Mouse (Mus musculus): ENCODE measurements around the gene Grk2. TPM values are rescaled to one million over a fixed set of nuclear protein-coding genes. Genes with fewer than 3 reads are reported as not detected.
A peak's percentile ranks its signal among the peaks of the same experiment; 100 is the strongest.

Grk2 gene
- total and polyA plus RNA-seq, 3 experiments, result 118 to 203 (median 193) TPM

GRCm38 (mm10) chr19:4297851-4298250 is 8.2 kb downstream of the Grk2 start:
- peak overlapping the region in 1 of 3 experiments; percentile 5 for H3K4me3 ChIP-seq (replicated peaks in 1 of 3; ENCODE audit: low read depth in 2 of 3, low read length in 2 of 3, poor library complexity in 1 of 3)
- H3K9ac ChIP-seq (ENCODE audit: insufficient read depth, low read depth), result peak overlapping the region; percentile 18
- dilution Hi-C loops (cut with MboI; ENCODE audit: extremely low pct_ligation_motif_present, extremely low pct_unique_long_range_greater_than_20kb, low sequenced_read_pairs) (no loop called here), in situ Hi-C loops (cut with MboI; ENCODE audit: low pct_ligation_motif_present, low pct_unique_long_range_greater_than_20kb, low sequenced_read_pairs) (no loop called here)
- H3K9me3 ChIP-seq (replicated peaks; ENCODE audit: low read length), result no peaks in the 10 kb centered on the region
- H3K36me3 ChIP-seq (replicated peaks in 1 of 2; ENCODE audit: control insufficient read depth in 1 of 2, insufficient read depth in 1 of 2, low read length in 1 of 2), result peaks cover 37 to 68% of the 10 kb centered on the region in 2 experiments
- TF ChIP-seq SMC3 (IDR thresholded peaks at IDR 0.05; ENCODE audit: low read depth, low read length) (peak; percentile 24; the same call in 1 of the 2 replicates), NELFE (IDR thresholded peaks at IDR 0.05; ENCODE audit: low read depth, low read length) (no peak), RAD21 (IDR thresholded peaks at IDR 0.05; ENCODE audit: low read depth, low read length) (peak; percentile 13), CTCF (conservative IDR thresholded peaks at IDR 0.05 in 1 of 2, IDR thresholded peaks at IDR 0.05 in 1 of 2; ENCODE audit: low read depth in 2 of 2, low read length in 2 of 2) (peak in 1 of 2 experiments; percentile 50; a peak in 2 of 4 replicates)
- H3K27me3 ChIP-seq (replicated peaks), result no peaks in the 10 kb centered on the region
- H3K4me1 ChIP-seq (ENCODE audit: control insufficient read depth in 1 of 2, insufficient read depth in 2 of 2), result peaks cover 62 to 95% of the 10 kb centered on the region in 2 experiments
- peak overlapping the region; percentile 92; the same call in 1 of the 2 replicates for H3K4me2 ChIP-seq (ENCODE audit: insufficient read depth, low read depth, poor library complexity, severe bottlenecking)
- peaks cover 95% of the 10 kb centered on the region for H3K79me2 ChIP-seq (replicated peaks; ENCODE audit: control insufficient read depth, extremely low read depth, insufficient read depth, poor library complexity, severe bottlenecking)
- peak overlapping the region; percentile 72 for H3K27ac ChIP-seq (ENCODE audit: insufficient read depth, low read depth)
- DNase-seq (ENCODE audit: extremely low read depth), result no peak

GRCm38 (mm10) chr19:4296611-4297010 is 9.4 kb downstream of the Grk2 start:
- Histone ChIP-seq H3K4me3 (replicated peaks in 1 of 3; ENCODE audit: low read depth in 2 of 3, low read length in 2 of 3, poor library complexity in 1 of 3) (peak overlapping the region in 1 of 3 experiments; percentile 8), H3K36me3 (replicated peaks in 1 of 2; ENCODE audit: control insufficient read depth in 1 of 2, insufficient read depth in 1 of 2, low read length in 1 of 2) (peaks cover 47 to 74% of the 10 kb centered on the region in 2 experiments), H3K4me1 (ENCODE audit: control insufficient read depth in 1 of 2, insufficient read depth in 2 of 2) (peaks cover 67 to 97% of the 10 kb centered on the region in 2 experiments), H3K27me3 (replicated peaks) (no peaks in the 10 kb centered on the region), H3K27ac (ENCODE audit: insufficient read depth, low read depth) (peak overlapping the region; percentile 59), H3K9ac (ENCODE audit: insufficient read depth, low read depth) (no peak overlapping the region), H3K9me3 (replicated peaks; ENCODE audit: low read length) (peaks cover 3% of the 10 kb centered on the region), H3K4me2 (ENCODE audit: insufficient read depth, low read depth, poor library complexity, severe bottlenecking) (no peak overlapping the region), H3K79me2 (replicated peaks; ENCODE audit: control insufficient read depth, extremely low read depth, insufficient read depth, poor library complexity, severe bottlenecking) (peaks cover 91% of the 10 kb centered on the region)
- dilution Hi-C loops (cut with MboI; ENCODE audit: extremely low pct_ligation_motif_present, extremely low pct_unique_long_range_greater_than_20kb, low sequenced_read_pairs) (no loop called here), in situ Hi-C loops (cut with MboI; ENCODE audit: low pct_ligation_motif_present, low pct_unique_long_range_greater_than_20kb, low sequenced_read_pairs) (no loop called here)
- no peak for TF ChIP-seq UBTF (IDR thresholded peaks at IDR 0.05; ENCODE audit: low read depth, low read length)
- no peak for DNase-seq (ENCODE audit: extremely low read depth)

GRCm38 (mm10) chr19:4295391-4295790 is 10.6 kb downstream of the Grk2 start:
- H3K4me3 ChIP-seq (replicated peaks in 1 of 3; ENCODE audit: low read depth in 2 of 3, low read length in 2 of 3, poor library complexity in 1 of 3), result no peak overlapping the region
- no peak overlapping the region for H3K9ac ChIP-seq (ENCODE audit: insufficient read depth, low read depth)
- no peak overlapping the region for H3K4me2 ChIP-seq (ENCODE audit: insufficient read depth, low read depth, poor library complexity, severe bottlenecking)
- H3K36me3 ChIP-seq (replicated peaks in 1 of 2; ENCODE audit: control insufficient read depth in 1 of 2, insufficient read depth in 1 of 2, low read length in 1 of 2), result peaks cover 54 to 80% of the 10 kb centered on the region in 2 experiments
- H3K4me1 ChIP-seq (ENCODE audit: control insufficient read depth in 1 of 2, insufficient read depth in 2 of 2), result peaks cover 75 to 97% of the 10 kb centered on the region in 2 experiments
- no peaks in the 10 kb centered on the region for H3K27me3 ChIP-seq (replicated peaks)
- dilution Hi-C loops (cut with MboI; ENCODE audit: extremely low pct_ligation_motif_present, extremely low pct_unique_long_range_greater_than_20kb, low sequenced_read_pairs), result no loop called here
- peaks cover 85% of the 10 kb centered on the region for H3K79me2 ChIP-seq (replicated peaks; ENCODE audit: control insufficient read depth, extremely low read depth, insufficient read depth, poor library complexity, severe bottlenecking)
- H3K9me3 ChIP-seq (replicated peaks; ENCODE audit: low read length), result peaks cover 15% of the 10 kb centered on the region
- no peak for TF ChIP-seq MAFK (IDR thresholded peaks at IDR 0.05; ENCODE audit: insufficient replicate concordance, low read length)
- TF ChIP-seq E2F4 (IDR thresholded peaks at IDR 0.05; ENCODE audit: insufficient replicate concordance, low read depth, low read length), result no peak
- TF ChIP-seq POLR2AphosphoS2 (IDR thresholded peaks at IDR 0.05; ENCODE audit: low read depth, low read length), result no peak
- no peak for TF ChIP-seq ZNF384 (IDR thresholded peaks at IDR 0.05; ENCODE audit: low read depth, low read length)
- TF ChIP-seq EP300 (IDR thresholded peaks at IDR 0.05; ENCODE audit: low read length), result no peak
- TF ChIP-seq JUN (IDR thresholded peaks at IDR 0.05; ENCODE audit: insufficient read depth, low read depth, low read length), result no peak
- TF ChIP-seq CHD1 (IDR thresholded peaks at IDR 0.05; ENCODE audit: low read depth, low read length), result no peak
- TF ChIP-seq IRF4 (IDR thresholded peaks at IDR 0.05; ENCODE audit: low read depth, low read length), result no peak
- 0 out of 2 replicates have a peak, but pooled peaks have one; percentile 20 for TF ChIP-seq SIN3A (IDR thresholded peaks at IDR 0.05; ENCODE audit: low read length)
- no peak for TF ChIP-seq HCFC1 (IDR thresholded peaks at IDR 0.05; ENCODE audit: low read depth, low read length)
- no peak for TF ChIP-seq UBTF (IDR thresholded peaks at IDR 0.05; ENCODE audit: low read depth, low read length)
- TF ChIP-seq KAT2A (IDR thresholded peaks at IDR 0.05; ENCODE audit: insufficient replicate concordance, low read length), result no peak
- no peak for TF ChIP-seq ELF1 (IDR thresholded peaks at IDR 0.05; ENCODE audit: low read depth, low read length)
- peak; percentile 86 for TF ChIP-seq ETS1 (conservative IDR thresholded peaks at IDR 0.05; ENCODE audit: low read depth, low read length)
- TF ChIP-seq USF2 (conservative IDR thresholded peaks at IDR 0.05; ENCODE audit: low read depth, low read length), result no peak
- peak; percentile 43; the same call in 1 of the 2 replicates for TF ChIP-seq BHLHE40 (IDR thresholded peaks at IDR 0.05; ENCODE audit: low read depth, low read length)
- no peak for TF ChIP-seq NRF1 (IDR thresholded peaks at IDR 0.05; ENCODE audit: low read depth, low read length)
- in situ Hi-C loops (cut with MboI; ENCODE audit: low pct_ligation_motif_present, low pct_unique_long_range_greater_than_20kb, low sequenced_read_pairs), result no loop called here
- DNase-seq (ENCODE audit: extremely low read depth), result no peak
- peak overlapping the region; percentile 86 for H3K27ac ChIP-seq (ENCODE audit: insufficient read depth, low read depth)

All from CH12.LX (cell line).